Mouse (Mus musculus): ENCODE measurements around the gene Bend6.
"Not testable (repeated sequence)": the region's sequence is repeated elsewhere in the genome, so short reads cannot be mapped to it uniquely, and the experiment has no call there.

Bend6 gene

GRCm38 (mm10) chr1:33906927-33907326 lies 689 bp downstream of the Bend6 start:
- no peak for DNase-seq (ENCODE audit: low spot score)

GRCm38 (mm10) chr1:33906216-33906615 lies 1.4 kb downstream of the Bend6 start:
- DNase-seq (ENCODE audit: low spot score) = no peak

GRCm38 (mm10) chr1:33903587-33903986 lies 4.0 kb downstream of the Bend6 start:
- DNase-seq (ENCODE audit: low spot score) = no peak

- DNase-seq (ENCODE audit: low spot score) = no peak
Measured at GRCm38 (mm10) chr1:33900175-33900574, 7.4 kb downstream of the Bend6 start.

- DNase-seq (ENCODE audit: low spot score) = no peak
Measured at GRCm38 (mm10) chr1:33898373-33898772, 9.2 kb downstream of the Bend6 start.

- no peak for DNase-seq (ENCODE audit: low spot score)
Measured at GRCm38 (mm10) chr1:33897426-33897825, 10.2 kb downstream of the Bend6 start.

GRCm38 (mm10) chr1:33896666-33897065 lies 10.9 kb downstream of the Bend6 start:
- no peak for DNase-seq (ENCODE audit: low spot score)

- DNase-seq (ENCODE audit: low spot score) = no peak
Measured at GRCm38 (mm10) chr1:33896116-33896515, 11.5 kb downstream of the Bend6 start.

GRCm38 (mm10) chr1:33892784-33893183 lies 14.8 kb downstream of the Bend6 start:
- no peak for DNase-seq (ENCODE audit: low spot score)

- no peak for DNase-seq (ENCODE audit: low spot score)
Measured at GRCm38 (mm10) chr1:33883102-33883839, 24.3 kb downstream of the Bend6 start.

GRCm38 (mm10) chr1:33878170-33878569 lies 29.4 kb downstream of the Bend6 start:
- no peak for DNase-seq (ENCODE audit: low spot score)

GRCm38 (mm10) chr1:33876416-33876815 lies 31.2 kb downstream of the Bend6 start:
- no peak for DNase-seq (ENCODE audit: low spot score)

GRCm38 (mm10) chr1:33875691-33876090 lies 31.9 kb downstream of the Bend6 start:
- DNase-seq (ENCODE audit: low spot score) = no peak

GRCm38 (mm10) chr1:33873561-33873960 lies 34.1 kb downstream of the Bend6 start:
- DNase-seq (ENCODE audit: low spot score) = no peak

- no peak for DNase-seq (ENCODE audit: low spot score)
Measured at GRCm38 (mm10) chr1:33869437-33869836, 38.2 kb downstream of the Bend6 start.

GRCm38 (mm10) chr1:33869031-33869430 lies 38.6 kb downstream of the Bend6 start:
- no peak for DNase-seq (ENCODE audit: low spot score)

GRCm38 (mm10) chr1:33846807-33847206 lies 60.8 kb downstream of the Bend6 start:
- no peak for DNase-seq (ENCODE audit: low spot score)

- DNase-seq (ENCODE audit: low spot score) = no peak
Measured at GRCm38 (mm10) chr1:33843823-33844222, 63.8 kb downstream of the Bend6 start.

- not testable (repeated sequence) for DNase-seq (ENCODE audit: low spot score)
Measured at GRCm38 (mm10) chr1:33838952-33839351, 68.7 kb downstream of the Bend6 start.

GRCm38 (mm10) chr1:33830586-33830985 lies 77.0 kb downstream of the Bend6 start:
- DNase-seq (ENCODE audit: low spot score) = no peak

- DNase-seq (ENCODE audit: low spot score) = no peak
Measured at GRCm38 (mm10) chr1:33817931-33818330, 89.7 kb downstream of the Bend6 start.

- peak; percentile 79 for DNase-seq (ENCODE audit: low spot score)
Measured at GRCm38 (mm10) chr1:33813868-33814794, 93.5 kb downstream of the Bend6 start, which contains the start of gene Zfp451. Zfp451 (minus strand) TSS chr1:33814595.

GRCm38 (mm10) chr1:33813495-33813867 lies 94.1 kb downstream of the Bend6 start:
- no peak for DNase-seq (ENCODE audit: low spot score)

All from ovary, postnatal 10 days (tissue).